Mouse (Mus musculus) CH12.LX (cell line): Measurements from ENCODE around the gene Polm. TPM values are rescaled to one million over a fixed set of nuclear protein-coding genes. Genes with fewer than 3 reads are reported as not detected.
A peak's percentile ranks its signal among the peaks of the same experiment; 100 is the strongest.

ENCODE experiments used
- DNase-seq: peaks from one replicate; pipeline ENCODE4 v3.0.0-alpha.2; 2013; ENCODE audit errors: extremely low read depth
- H3K27ac ChIP-seq: 2 replicates; pipeline ENCODE4 v1.5.1; 2012; ENCODE audit warnings: low read depth, mild to moderate bottlenecking, control low read depth, moderate library complexity; ENCODE audit not compliant: insufficient read depth
- H3K27me3 ChIP-seq: replicated peaks from 2 replicates; pipeline ENCODE3; 2012; ENCODE audit warnings: inconsistent platforms
- H3K36me3 ChIP-seq, 2 experiments: replicated peaks in 1 of 2; 2 replicates each; pipeline versions ENCODE3 to v1.6.1; 2012; ENCODE audit warnings: inconsistent platforms in 1 of 2, low read length in 1 of 2, mild to moderate bottlenecking in 1 of 2, mixed read lengths in 1 of 2, moderate library complexity in 1 of 2; ENCODE audit not compliant: control insufficient read depth in 1 of 2, insufficient read depth in 1 of 2
- H3K4me1 ChIP-seq, 2 experiments: 2 replicates each; pipeline ENCODE4 v1.6.1; 2012; ENCODE audit warnings: inconsistent platforms in 1 of 2, moderate library complexity in 1 of 2; ENCODE audit not compliant: insufficient read depth in 2 of 2, control insufficient read depth in 1 of 2
- H3K4me2 ChIP-seq: 2 replicates; pipeline ENCODE4 v1.6.1; 2012; ENCODE audit warnings: low read depth, mild to moderate bottlenecking, control low read depth; ENCODE audit not compliant: poor library complexity, insufficient read depth, severe bottlenecking
- H3K4me3 ChIP-seq, 3 experiments: fragments of 150-350 bp in 1 of 3; sonication (generic) in 1 of 3; replicated peaks in 1 of 3; 2 replicates each; pipeline versions ENCODE3 to v1.5.1; 2011 to 2012; ENCODE audit warnings: low read depth in 2 of 3, low read length in 2 of 3, mild to moderate bottlenecking in 2 of 3, moderate library complexity in 2 of 3, control low read depth in 1 of 3, improper control_type of control experiment in 1 of 3, inconsistent platforms in 1 of 3, mixed read lengths in 1 of 3; ENCODE audit not compliant: poor library complexity in 1 of 3
- H3K79me2 ChIP-seq: replicated peaks from 2 replicates; pipeline ENCODE4 v1.6.1; 2012; ENCODE audit warnings: mild to moderate bottlenecking, moderate library complexity; ENCODE audit not compliant: control insufficient read depth, poor library complexity, insufficient read depth, severe bottlenecking; ENCODE audit errors: extremely low read depth
- H3K9ac ChIP-seq: 2 replicates; pipeline ENCODE4 v1.6.1; 2012; ENCODE audit warnings: low read depth, mild to moderate bottlenecking, control low read depth, moderate library complexity; ENCODE audit not compliant: insufficient read depth
- H3K9me3 ChIP-seq: replicated peaks from 2 replicates; pipeline ENCODE3; 2012; ENCODE audit warnings: low read length, inconsistent platforms, mixed read lengths
- CHD2 ChIP-seq: IDR thresholded peaks from 2 replicates; pipeline ENCODE4 v1.6.1; 2011; ENCODE audit warnings: low read length, improper control_type of control experiment
- E2F4 ChIP-seq: IDR thresholded peaks from 2 replicates; pipeline ENCODE4 v1.6.1; 2011; ENCODE audit warnings: low read depth, low read length, improper control_type of control experiment; ENCODE audit not compliant: insufficient replicate concordance
- EP300 ChIP-seq: IDR thresholded peaks from 2 replicates; pipeline ENCODE4 v1.6.1; 2011; ENCODE audit warnings: low read length, improper control_type of control experiment
- GABPA ChIP-seq: IDR thresholded peaks from 2 replicates; pipeline ENCODE4 v1.6.1; 2012; ENCODE audit warnings: low read depth, low read length, improper control_type of control experiment, inconsistent platforms; ENCODE audit not compliant: insufficient replicate concordance
- IRF4 ChIP-seq: IDR thresholded peaks from 2 replicates; pipeline ENCODE4 v1.6.1; 2014; ENCODE audit warnings: low read depth, mild to moderate bottlenecking, inconsistent platforms, low read length, improper control_type of control experiment
- JUN ChIP-seq: IDR thresholded peaks from 2 replicates; pipeline ENCODE4 v1.6.1; 2011; ENCODE audit warnings: low read depth, mild to moderate bottlenecking, low read length, improper control_type of control experiment, moderate library complexity; ENCODE audit not compliant: insufficient read depth
- POLR2AphosphoS2 ChIP-seq: IDR thresholded peaks from 2 replicates; pipeline ENCODE4 v1.6.1; 2011; ENCODE audit warnings: low read depth, low read length, improper control_type of control experiment
- RAD21 ChIP-seq: IDR thresholded peaks from 2 replicates; pipeline ENCODE4 v1.6.1; 2011; ENCODE audit warnings: low read depth, mild to moderate bottlenecking, low read length, improper control_type of control experiment, moderate library complexity
- SIN3A ChIP-seq: IDR thresholded peaks from 2 replicates; pipeline ENCODE4 v1.6.1; 2012; ENCODE audit warnings: low read length, improper control_type of control experiment, inconsistent platforms
- SMC3 ChIP-seq: IDR thresholded peaks from 2 replicates; pipeline ENCODE4 v1.6.1; 2011; ENCODE audit warnings: low read depth, low read length, improper control_type of control experiment
- TBP ChIP-seq: conservative IDR thresholded peaks from 2 replicates; pipeline ENCODE4 v1.6.1; 2011; ENCODE audit warnings: low read depth, low read length, improper control_type of control experiment
- TCF12 ChIP-seq: IDR thresholded peaks from 2 replicates; pipeline ENCODE4 v1.6.1; 2014; ENCODE audit warnings: low read depth, mild to moderate bottlenecking, inconsistent platforms, low read length, improper control_type of control experiment
- USF1 ChIP-seq: IDR thresholded peaks from 2 replicates; pipeline ENCODE4 v1.6.1; 2014; ENCODE audit warnings: low read depth, mild to moderate bottlenecking, inconsistent platforms, low read length, improper control_type of control experiment
- USF2 ChIP-seq: conservative IDR thresholded peaks from 2 replicates; pipeline ENCODE4 v1.6.1; 2011; ENCODE audit warnings: low read depth, low read length, improper control_type of control experiment
- ZC3H11A ChIP-seq: IDR thresholded peaks from 2 replicates; pipeline ENCODE4 v1.6.1; 2012; ENCODE audit warnings: low read depth, mild to moderate bottlenecking, inconsistent platforms, low read length, improper control_type of control experiment
- ZNF384 ChIP-seq: IDR thresholded peaks from 2 replicates; pipeline ENCODE4 v1.6.1; 2012; ENCODE audit warnings: low read depth, low read length, improper control_type of control experiment, inconsistent platforms
- dilution Hi-C: fragments of 300-500 bp; cut with MboI; formaldehyde crosslinking; loops from 2 replicates; pipeline ENCODE4 v1.14.3; 2020; ENCODE audit warnings: low sequenced_read_pairs; ENCODE audit not compliant: extremely low pct_unique_long_range_greater_than_20kb, extremely low pct_ligation_motif_present
- in situ Hi-C: fragments of 300-500 bp; cut with MboI; formaldehyde crosslinking; loops from 3 replicates; pipeline ENCODE4 v1.14.3; 2019; ENCODE audit warnings: low sequenced_read_pairs, low pct_ligation_motif_present, low pct_unique_long_range_greater_than_20kb, mixed read lengths
- polyA plus RNA-seq: library from polyadenylated mRNA; unstranded; fragments of >175 nt; gene quantifications from 2 replicates; pipeline ENCODE4 v1.2.1, GENCODE M21; 2012; ENCODE audit warnings: low read depth; ENCODE audit not compliant: insufficient read length
- total RNA-seq, 2 experiments: library from RNA; depleted of rRNA; stranded (reverse); fragments of 300-350 nt in 1 of 2; fragments of >200 nt in 1 of 2; gene quantifications; 2 replicates each; pipeline ENCODE4 v1.2.3; 2012 to 2014

The Polm gene
- total and polyA plus RNA-seq, 3 experiments = 1.9 to 9.7 (median 4.1) TPM

- Histone ChIP-seq H3K9me3 (peaks cover 8% of the 10 kb centered on the region), H3K36me3 (peaks cover 31 to 36% of the 10 kb centered on the region in 2 experiments), H3K79me2 (no peaks in the 10 kb centered on the region), H3K4me3 (no peak within 1 kb of the TSS), H3K4me2 (no peak within 1 kb of the TSS), H3K9ac (no peak within 1 kb of the TSS), H3K27me3 (no peaks in the 10 kb centered on the region), H3K27ac (no peak within 1 kb of the TSS), H3K4me1 (peaks cover 13 to 21% of the 10 kb centered on the region in 2 experiments; a peak in 3 of 4 replicates)
- dilution Hi-C loops = no loop called here
- in situ Hi-C loops = no loop called here
- no peak for DNase-seq
- TF ChIP-seq SMC3 = no peak
- TF ChIP-seq CHD2 = peak; percentile 9; the same call in 1 of the 2 replicates
These were observed 34.2 kb downstream of the Polm start, which contains the start of gene Pgam2 for GRCm38 (mm10) chr11:5803551-5803981. TSS of gene Pgam2 (minus strand) at chr11:5803733.

GRCm38 (mm10) chr11:5802457-5803217 lies 35.2 kb downstream of the Polm start:
- peaks cover 13 to 24% of the 10 kb centered on the region in 2 experiments for H3K4me1 ChIP-seq
- dilution Hi-C loops (no loop called here), in situ Hi-C loops (no loop called here)
- TF ChIP-seq RAD21 = no peak
- no peak for TF ChIP-seq USF2
- no peak for TF ChIP-seq USF1
- no peak for TF ChIP-seq GABPA
- no peak for TF ChIP-seq SIN3A
- no peak for TF ChIP-seq JUN
- peak; percentile 67 for TF ChIP-seq POLR2AphosphoS2
- TF ChIP-seq E2F4 = no peak
- TF ChIP-seq TCF12 = peak; percentile 29; the same call in 1 of the 2 replicates
- no peak for TF ChIP-seq TBP
- no peak for TF ChIP-seq SMC3
- TF ChIP-seq ZNF384 = no peak
- peak; percentile 52; the same call in 1 of the 2 replicates for TF ChIP-seq EP300
- no peak for TF ChIP-seq IRF4
- TF ChIP-seq ZC3H11A = no peak
- H3K27ac ChIP-seq = no peak overlapping the region
- no peak overlapping the region for H3K4me3 ChIP-seq
- no peak for DNase-seq
- no peaks in the 10 kb centered on the region for H3K79me2 ChIP-seq
- no peak overlapping the region for H3K9ac ChIP-seq
- H3K4me2 ChIP-seq = no peak overlapping the region
- H3K36me3 ChIP-seq = peaks cover 36 to 44% of the 10 kb centered on the region in 2 experiments
- H3K27me3 ChIP-seq = no peaks in the 10 kb centered on the region
- H3K9me3 ChIP-seq = peaks cover 4% of the 10 kb centered on the region
